Mouse (Mus musculus): ENCODE measurements around the gene Mrpl18.

- TF ChIP-seq CTCF (IDR thresholded peaks at IDR 0.05; ENCODE audit: low read depth) (no peak), EP300 (IDR thresholded peaks at IDR 0.05; ENCODE audit: low read depth) (no peak; the same call in 1 of the 2 replicates)
Measured at GRCm38 (mm10) chr17:12915488-12915880, 661 bp downstream of the Mrpl18 start, which contains the start of gene Tcp1.
